Mouse (Mus musculus) T-cell, adult 2 months (primary cell): ENCODE data around the gene Chd4.
"Not testable (repeated sequence)": the region's sequence is repeated elsewhere in the genome, so short reads cannot be mapped to it uniquely, and the experiment has no call there.

Source experiments
- DNase-seq: peaks from one replicate; pipeline ENCODE4 v3.0.0; 2022; ENCODE audit warnings: low spot score

Chd4 gene

GRCm38 (mm10) chr6:125160854-125161760, 65.3 kb downstream of the Chd4 start:
- DNase-seq: no peak

- DNase-seq: peak; percentile 82
These were observed 66.2 kb downstream of the Chd4 start for GRCm38 (mm10) chr6:125161971-125162370.

- not testable (repeated sequence) for DNase-seq
These were observed 67.0 kb downstream of the Chd4 start for GRCm38 (mm10) chr6:125162615-125163305.

- DNase-seq: no peak
These were observed 68.2 kb downstream of the Chd4 start for GRCm38 (mm10) chr6:125163801-125164657.

- DNase-seq: peak; percentile 72
These were observed 69.0 kb downstream of the Chd4 start for GRCm38 (mm10) chr6:125164672-125165327.

GRCm38 (mm10) chr6:125165328-125165891, 69.6 kb downstream of the Chd4 start:
- peak; percentile 97 for DNase-seq

- DNase-seq: no peak
These were observed 70.4 kb downstream of the Chd4 start, which contains the start of gene Gapdh for GRCm38 (mm10) chr6:125166051-125166751. Gene Gapdh (minus strand): TSS chr6:125166467.

- DNase-seq: no peak
These were observed 71.3 kb downstream of the Chd4 start for GRCm38 (mm10) chr6:125166861-125167650.

GRCm38 (mm10) chr6:125168086-125168485, 72.3 kb downstream of the Chd4 start:
- no peak for DNase-seq

- DNase-seq: no peak
These were observed 74.4 kb downstream of the Chd4 start for GRCm38 (mm10) chr6:125170194-125170593.

GRCm38 (mm10) chr6:125172474-125172873, 76.7 kb downstream of the Chd4 start:
- no peak for DNase-seq

- no peak for DNase-seq
These were observed 77.5 kb downstream of the Chd4 start for GRCm38 (mm10) chr6:125173256-125173655.

- no peak for DNase-seq
These were observed 79.7 kb downstream of the Chd4 start for GRCm38 (mm10) chr6:125175469-125175868.

- DNase-seq: no peak
These were observed 83.8 kb downstream of the Chd4 start for GRCm38 (mm10) chr6:125179601-125180000.
